Mouse (Mus musculus): ENCODE measurements around the gene Cilp2. TPM values are rescaled to one million over a fixed set of nuclear protein-coding genes. Genes with fewer than 3 reads are reported as not detected.
A peak's percentile ranks its signal among the peaks of the same experiment; 100 is the strongest.

Cilp2 gene
- total RNA-seq, 2 experiments from 2014 or later = not detected

- no peak for ATAC-seq (replicated peaks; ENCODE audit: low FRiP score, poor library complexity, severe bottlenecking)
These were observed 9.5 kb downstream of the Cilp2 start for GRCm38 (mm10) chr8:69877992-69878391.

GRCm38 (mm10) chr8:69877396-69877795 lies 10.1 kb downstream of the Cilp2 start:
- ATAC-seq (replicated peaks; ENCODE audit: low FRiP score, poor library complexity, severe bottlenecking) = no peak

- ATAC-seq (replicated peaks; ENCODE audit: low FRiP score, poor library complexity, severe bottlenecking) = no peak
These were observed 10.5 kb downstream of the Cilp2 start for GRCm38 (mm10) chr8:69876967-69877366.

- ATAC-seq (replicated peaks; ENCODE audit: low FRiP score, poor library complexity, severe bottlenecking) = no peak
These were observed 11.4 kb downstream of the Cilp2 start for GRCm38 (mm10) chr8:69876097-69876496.

- ATAC-seq (replicated peaks; ENCODE audit: low FRiP score, poor library complexity, severe bottlenecking) = no peak
These were observed 12.8 kb downstream of the Cilp2 start for GRCm38 (mm10) chr8:69874654-69875053.

GRCm38 (mm10) chr8:69874155-69874554 lies 13.3 kb downstream of the Cilp2 start:
- peak; percentile 53 for ATAC-seq (replicated peaks; ENCODE audit: low FRiP score, poor library complexity, severe bottlenecking)

GRCm38 (mm10) chr8:69870907-69871306 lies 16.6 kb downstream of the Cilp2 start:
- no peak for ATAC-seq (replicated peaks; ENCODE audit: low FRiP score, poor library complexity, severe bottlenecking)

- ATAC-seq (replicated peaks; ENCODE audit: low FRiP score, poor library complexity, severe bottlenecking) = no peak
These were observed 17.3 kb downstream of the Cilp2 start for GRCm38 (mm10) chr8:69870003-69870765.

- ATAC-seq (replicated peaks; ENCODE audit: low FRiP score, poor library complexity, severe bottlenecking) = no peak
These were observed 19.7 kb downstream of the Cilp2 start for GRCm38 (mm10) chr8:69867696-69868326.

- peak; percentile 65 for ATAC-seq (replicated peaks; ENCODE audit: low FRiP score, poor library complexity, severe bottlenecking)
These were observed 23.3 kb downstream of the Cilp2 start for GRCm38 (mm10) chr8:69864180-69864579.

- ATAC-seq (replicated peaks; ENCODE audit: low FRiP score, poor library complexity, severe bottlenecking) = peak; percentile 35
These were observed 24.0 kb downstream of the Cilp2 start for GRCm38 (mm10) chr8:69863387-69864020.

GRCm38 (mm10) chr8:69861251-69861650 lies 26.2 kb downstream of the Cilp2 start:
- ATAC-seq (replicated peaks; ENCODE audit: low FRiP score, poor library complexity, severe bottlenecking) = no peak

GRCm38 (mm10) chr8:69860807-69861206 lies 26.7 kb downstream of the Cilp2 start:
- no peak for ATAC-seq (replicated peaks; ENCODE audit: low FRiP score, poor library complexity, severe bottlenecking)

- ATAC-seq (replicated peaks; ENCODE audit: low FRiP score, poor library complexity, severe bottlenecking) = no peak
These were observed 33.6 kb downstream of the Cilp2 start for GRCm38 (mm10) chr8:69853869-69854268.

GRCm38 (mm10) chr8:69850926-69851506 lies 36.5 kb downstream of the Cilp2 start:
- ATAC-seq (replicated peaks; ENCODE audit: low FRiP score, poor library complexity, severe bottlenecking) = peak; percentile 84

- ATAC-seq (replicated peaks; ENCODE audit: low FRiP score, poor library complexity, severe bottlenecking) = peak; percentile 70
These were observed 37.6 kb downstream of the Cilp2 start for GRCm38 (mm10) chr8:69849899-69850298.

GRCm38 (mm10) chr8:69848951-69849350 lies 38.5 kb downstream of the Cilp2 start:
- ATAC-seq (replicated peaks; ENCODE audit: low FRiP score, poor library complexity, severe bottlenecking) = 0 out of 2 replicates have a peak, but pooled peaks have one; percentile 44

GRCm38 (mm10) chr8:69847167-69848065 lies 40.1 kb downstream of the Cilp2 start:
- ATAC-seq (replicated peaks; ENCODE audit: low FRiP score, poor library complexity, severe bottlenecking) = no peak

GRCm38 (mm10) chr8:69837057-69837682 lies 50.3 kb downstream of the Cilp2 start:
- no peak for ATAC-seq (replicated peaks; ENCODE audit: low FRiP score, poor library complexity, severe bottlenecking)
